Mouse (Mus musculus) stomach, postnatal 0 days (tissue): ENCODE data around the gene Mtus2. TPM values are rescaled to one million over a fixed set of nuclear protein-coding genes. Genes with fewer than 3 reads are reported as not detected.

Experiments
- ATAC-seq: fragments of 200-750 bp; cut with Nextera tagmentation; 2 replicates; pipeline ENCODE4 v1.8.0; 2017; ENCODE audit not compliant: low FRiP score, low TSS enrichment
- DNase-seq: peaks from one replicate; pipeline ENCODE4 v3.0.0-alpha.2; 2016; ENCODE audit warnings: low spot score
- H3K27ac ChIP-seq: fragments of 300-500 bp; sonication (generic); replicated peaks from 2 replicates; pipeline ENCODE4 v1.5.1; 2014; ENCODE audit warnings: mild to moderate bottlenecking, control low read depth
- H3K27me3 ChIP-seq: fragments of 300-500 bp; sonication (generic); 2 replicates; pipeline ENCODE4 v1.6.1; 2014; ENCODE audit warnings: low read length; ENCODE audit not compliant: control insufficient read depth, insufficient read depth
- H3K36me3 ChIP-seq: fragments of 300-500 bp; sonication (generic); 2 replicates; pipeline ENCODE4 v1.6.1; 2014; ENCODE audit warnings: low read length, mixed read lengths; ENCODE audit not compliant: control insufficient read depth, insufficient read depth
- H3K4me1 ChIP-seq: fragments of 300-500 bp; sonication (generic); replicated peaks from 2 replicates; pipeline ENCODE4 v1.6.1; 2014; ENCODE audit warnings: antibody characterized with exemption; ENCODE audit not compliant: control insufficient read depth, insufficient read depth
- H3K4me2 ChIP-seq: fragments of 300-500 bp; sonication (generic); replicated peaks from 2 replicates; pipeline ENCODE4 v1.6.1; 2014; ENCODE audit warnings: low read depth, mild to moderate bottlenecking, control low read depth, moderate library complexity
- H3K4me3 ChIP-seq: fragments of 300-500 bp; sonication (generic); 2 replicates; pipeline ENCODE4 v1.5.1; 2014; ENCODE audit warnings: low read depth, low read length, control low read depth
- H3K9ac ChIP-seq: fragments of 300-500 bp; sonication (generic); 2 replicates; pipeline ENCODE4 v1.6.1; 2014; ENCODE audit warnings: mild to moderate bottlenecking, low read length, control low read depth, mixed read lengths
- H3K9me3 ChIP-seq: fragments of 300-500 bp; sonication (generic); 2 replicates; pipeline ENCODE4 v1.6.1; 2016; ENCODE audit warnings: low read length; ENCODE audit not compliant: control insufficient read depth
- CTCF ChIP-seq: IDR thresholded peaks from 2 replicates; pipeline ENCODE4 v1.5.1; 2016; ENCODE audit warnings: antibody characterized with exemption, low read depth, mild to moderate bottlenecking, moderate library complexity
- EP300 ChIP-seq: optimal IDR thresholded peaks from 2 replicates; pipeline ENCODE3; 2016; ENCODE audit warnings: antibody characterized with exemption
- WGBS: fragments of 180-500 bp; shearing (Covaris S2); extraction: QIAGEN DNeasy Blood & Tissue Kit; methylation state at CpG from one replicate; pipeline ENCODE4 v1.1.7; 2014; 5-methylcytosine and 5-hydroxymethylcytosine counted together
- polyA plus RNA-seq: library from polyadenylated mRNA; unstranded; fragments of >200 nt; fragmentation: Nextera tagmentation; extraction: Ambion mirVana; gene quantifications from 2 replicates; pipeline ENCODE4 v1.2.1, GENCODE M21; 2015

Mtus2 gene
- polyA plus RNA-seq, 1 experiment from 2014 or later, result 12.3 TPM

- H3K27ac ChIP-seq, result no peak overlapping the region
- H3K9ac ChIP-seq, result no peak overlapping the region
- no peak for TF ChIP-seq EP300
- no peak for TF ChIP-seq CTCF
- 33% methylated on average over 2 of the region's 2 CpGs for WGBS
- H3K4me2 ChIP-seq, result no peak overlapping the region
- ATAC-seq, result no peak
- H3K9me3 ChIP-seq, result no peaks in the 10 kb centered on the region
- H3K4me1 ChIP-seq, result no peaks in the 10 kb centered on the region
- no peak for DNase-seq
- H3K4me3 ChIP-seq, result no peak overlapping the region
- no peaks in the 10 kb centered on the region for H3K27me3 ChIP-seq
- no peaks in the 10 kb centered on the region for H3K36me3 ChIP-seq
Observed at GRCm38 (mm10) chr5:148239757-148240156, 282.6 kb downstream of the Mtus2 start.

- TF ChIP-seq EP300, result no peak
- TF ChIP-seq CTCF, result peak; percentile 98
- 0 out of 2 replicates have a peak, but pooled peaks have one; percentile 45 for ATAC-seq
- peak; percentile 73 for DNase-seq
Observed at GRCm38 (mm10) chr5:148241932-148242331, 284.8 kb downstream of the Mtus2 start.

GRCm38 (mm10) chr5:148244471-148244870 is 287.4 kb downstream of the Mtus2 start:
- Histone ChIP-seq H3K9me3 (no peaks in the 10 kb centered on the region), H3K4me2 (no peak overlapping the region), H3K27ac (no peak overlapping the region), H3K4me3 (no peak overlapping the region), H3K27me3 (no peaks in the 10 kb centered on the region), H3K36me3 (no peaks in the 10 kb centered on the region), H3K4me1 (no peaks in the 10 kb centered on the region), H3K9ac (no peak overlapping the region)
- ATAC-seq, result no peak
- WGBS, result 42% methylated on average over 1 of the region's 1 CpGs
- peak; percentile 35 for TF ChIP-seq CTCF
- no peak for TF ChIP-seq EP300
- no peak for DNase-seq

More at GRCm38 (mm10) chr5:148241932-148242331, 284.8 kb downstream of the Mtus2 start:
- Histone ChIP-seq H3K9ac (no peak overlapping the region), H3K27ac (no peak overlapping the region), H3K4me1 (no peaks in the 10 kb centered on the region), H3K4me3 (no peak overlapping the region), H3K4me2 (no peak overlapping the region), H3K36me3 (no peaks in the 10 kb centered on the region), H3K27me3 (no peaks in the 10 kb centered on the region), H3K9me3 (no peaks in the 10 kb centered on the region)
- WGBS, result 4% methylated on average over 7 of the region's 7 CpGs

GRCm38 (mm10) chr5:148245386-148245785 is 288.3 kb downstream of the Mtus2 start:
- Histone ChIP-seq H3K4me1 (no peaks in the 10 kb centered on the region), H3K4me3 (no peak overlapping the region), H3K27ac (no peak overlapping the region), H3K9me3 (no peaks in the 10 kb centered on the region), H3K9ac (no peak overlapping the region), H3K27me3 (no peaks in the 10 kb centered on the region), H3K36me3 (no peaks in the 10 kb centered on the region), H3K4me2 (no peak overlapping the region)
- ATAC-seq, result no peak
- no peak for DNase-seq
- 76% methylated on average over 2 of the region's 2 CpGs for WGBS
- TF ChIP-seq CTCF (no peak), EP300 (no peak)

GRCm38 (mm10) chr5:148248236-148248635 is 291.1 kb downstream of the Mtus2 start:
- TF ChIP-seq CTCF (no peak), EP300 (no peak)
- H3K9ac ChIP-seq, result no peak overlapping the region
- DNase-seq (no peak), ATAC-seq (no peak)
- no peak overlapping the region for H3K4me2 ChIP-seq
- H3K9me3 ChIP-seq, result no peaks in the 10 kb centered on the region
- no peaks in the 10 kb centered on the region for H3K4me1 ChIP-seq
- H3K36me3 ChIP-seq, result no peaks in the 10 kb centered on the region
- H3K27me3 ChIP-seq, result no peaks in the 10 kb centered on the region
- H3K4me3 ChIP-seq, result no peak overlapping the region
- WGBS, result 30% methylated on average over 2 of the region's 2 CpGs
- no peak overlapping the region for H3K27ac ChIP-seq

GRCm38 (mm10) chr5:148251847-148252246 is 294.7 kb downstream of the Mtus2 start:
- Histone ChIP-seq H3K27ac (no peak overlapping the region), H3K4me2 (no peak overlapping the region), H3K27me3 (no peaks in the 10 kb centered on the region), H3K36me3 (no peaks in the 10 kb centered on the region), H3K4me1 (no peaks in the 10 kb centered on the region), H3K9ac (no peak overlapping the region), H3K9me3 (no peaks in the 10 kb centered on the region), H3K4me3 (no peak overlapping the region)
- ATAC-seq (no peak), DNase-seq (no peak)
- no peak for TF ChIP-seq EP300
- no peak for TF ChIP-seq CTCF
